Mouse (Mus musculus) forebrain, embryonic 16.5 days (tissue): ENCODE measurements around the gene Zcchc3. TPM values are rescaled to one million over a fixed set of nuclear protein-coding genes. Genes with fewer than 3 reads are reported as not detected.
"Not testable (repeated sequence)": the region's sequence is repeated elsewhere in the genome, so short reads cannot be mapped to it uniquely, and the experiment has no call there.

Experiments
- ATAC-seq: fragments of 200-750 bp; cut with Nextera tagmentation; 2 replicates; pipeline ENCODE4 v1.8.0; 2017; ENCODE audit warnings: mild to moderate bottlenecking, moderate library complexity
- H3K27ac ChIP-seq: fragments of 300-500 bp; sonication (generic); 2 replicates; pipeline ENCODE4 v1.5.1; 2014; ENCODE audit warnings: low read length, control low read depth
- H3K27me3 ChIP-seq: fragments of 300-500 bp; sonication (generic); replicated peaks from 2 replicates; pipeline ENCODE4 v1.6.1; 2014; ENCODE audit warnings: low read length; ENCODE audit not compliant: control insufficient read depth, insufficient read depth
- H3K36me3 ChIP-seq: fragments of 300-500 bp; sonication (generic); 2 replicates; pipeline ENCODE4 v1.6.1; 2014; ENCODE audit not compliant: control insufficient read depth, insufficient read depth
- H3K4me1 ChIP-seq: fragments of 300-500 bp; sonication (generic); replicated peaks from 2 replicates; pipeline ENCODE4 v1.6.1; 2014; ENCODE audit warnings: low read length; ENCODE audit not compliant: control insufficient read depth, insufficient read depth
- H3K4me2 ChIP-seq: fragments of 300-500 bp; sonication (generic); 2 replicates; pipeline ENCODE4 v1.6.1; 2014; ENCODE audit warnings: mild to moderate bottlenecking, low read length, control low read depth
- H3K4me3 ChIP-seq: fragments of 300-500 bp; sonication (generic); replicated peaks from 2 replicates; pipeline ENCODE4 v1.5.1; 2014; ENCODE audit warnings: mild to moderate bottlenecking, low read length, control low read depth
- H3K9ac ChIP-seq: fragments of 300-500 bp; sonication (generic); replicated peaks from 2 replicates; pipeline ENCODE4 v1.6.1; 2014; ENCODE audit warnings: low read depth, low read length, control low read depth
- H3K9me3 ChIP-seq: fragments of 300-500 bp; sonication (generic); 2 replicates; pipeline ENCODE4 v1.6.1; 2016; ENCODE audit warnings: low read length; ENCODE audit not compliant: control insufficient read depth
- WGBS: fragments of 180-500 bp; shearing (Covaris S2); extraction: QIAGEN DNeasy Blood & Tissue Kit; methylation state at CpG from one replicate; pipeline ENCODE4 v1.1.7; 2014; 5-methylcytosine and 5-hydroxymethylcytosine counted together
- polyA plus RNA-seq: library from polyadenylated mRNA; unstranded; fragments of >200 nt; fragmentation: Nextera tagmentation; extraction: Ambion mirVana; gene quantifications from 2 replicates; pipeline ENCODE4 v1.2.1, GENCODE M21; 2015

Zcchc3 gene
- polyA plus RNA-seq, 1 experiment from 2014 or later, result 13.3 TPM

- ATAC-seq, result no peak
- WGBS, result 62% methylated on average over 1 of the region's 1 CpGs
- Histone ChIP-seq H3K27me3 (no peaks in the 10 kb centered on the region), H3K9ac (no peak overlapping the region), H3K27ac (no peak overlapping the region), H3K4me2 (no peak overlapping the region), H3K4me1 (peaks cover 10% of the 10 kb centered on the region), H3K36me3 (no peaks in the 10 kb centered on the region), H3K9me3 (no peaks in the 10 kb centered on the region), H3K4me3 (no peak overlapping the region)
Observed at GRCm38 (mm10) chr2:152438963-152439362, 24.1 kb upstream of the Zcchc3 start.

DNA sequence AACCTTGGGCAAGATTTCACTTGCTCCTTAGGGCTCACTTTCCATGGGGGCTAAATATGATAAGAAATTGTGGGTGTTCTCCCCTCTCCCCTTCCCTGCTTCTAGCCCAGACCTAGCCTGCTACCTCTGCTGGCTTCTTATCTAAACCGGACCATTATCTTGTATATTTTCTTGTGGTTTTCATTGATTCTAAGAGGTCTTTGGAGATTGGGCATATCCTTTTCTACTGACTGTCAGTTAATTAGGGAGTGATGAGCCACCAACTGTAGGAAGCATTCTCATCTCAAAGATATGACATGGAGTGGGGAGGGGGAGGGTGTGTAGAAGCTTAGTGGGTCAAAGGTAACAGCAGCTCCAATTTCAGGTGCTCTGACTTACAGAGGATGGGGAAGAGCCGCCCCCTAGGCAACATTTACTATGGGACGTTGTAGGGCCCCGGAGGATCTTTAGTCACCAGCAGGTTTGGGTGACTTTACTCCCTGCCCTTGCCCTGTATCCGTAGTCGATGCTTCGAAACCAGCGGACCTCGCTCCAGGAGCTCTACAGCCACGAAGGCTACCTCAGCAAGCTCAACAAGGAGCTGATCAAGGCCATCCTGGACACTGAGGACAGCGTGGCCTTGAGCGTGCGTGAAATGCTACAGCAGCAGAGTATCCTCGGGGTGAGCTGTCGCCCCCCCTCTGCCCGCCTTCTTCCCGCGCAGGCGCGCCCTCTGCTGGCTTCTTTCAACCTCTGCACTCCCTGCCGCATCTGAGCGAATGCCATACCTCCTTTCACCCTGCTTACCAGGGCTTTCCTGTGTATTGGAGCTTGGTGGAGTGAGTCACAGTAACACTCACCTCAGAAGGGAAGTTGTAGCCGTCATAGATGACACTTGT is 22.4 kb upstream of the Zcchc3 start:
- ATAC-seq, result peak; percentile 94
- Histone ChIP-seq H3K4me3 (peak overlapping the region; percentile 35), H3K36me3 (no peaks in the 10 kb centered on the region), H3K9me3 (no peaks in the 10 kb centered on the region), H3K9ac (peak overlapping the region; percentile 53), H3K27me3 (no peaks in the 10 kb centered on the region), H3K4me1 (peaks cover 6% of the 10 kb centered on the region; the same call in 1 of the 2 replicates), H3K27ac (no peak overlapping the region), H3K4me2 (peak overlapping the region; percentile 57)
- 3% methylated on average over 23 of the region's 23 CpGs for WGBS

DNA sequence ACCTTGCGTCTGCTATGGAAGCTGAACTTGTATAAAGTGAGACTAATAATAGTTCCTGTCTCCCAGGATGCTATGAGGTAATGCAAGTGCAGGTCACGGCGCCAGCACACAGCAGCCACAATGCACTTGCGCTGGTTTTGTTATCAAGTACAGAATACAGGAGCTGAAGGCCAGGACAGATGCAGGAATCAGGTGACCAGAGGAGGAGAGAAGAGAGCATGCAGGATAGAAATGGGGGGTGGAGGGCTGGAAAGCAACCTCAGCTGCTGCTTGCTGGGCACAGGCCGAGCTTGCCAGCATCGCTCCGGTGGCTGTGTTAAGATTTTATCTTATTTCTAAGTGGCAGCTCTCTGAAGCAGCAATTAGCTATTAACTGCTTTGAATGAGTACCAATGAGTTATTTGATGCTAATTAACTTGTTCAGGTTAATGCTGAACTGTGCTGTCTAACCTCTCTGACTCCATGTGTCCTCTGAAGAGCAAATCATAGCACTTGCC is 21.6 kb upstream of the Zcchc3 start:
- WGBS, result 56% methylated on average over 7 of the region's 7 CpGs
- H3K9me3 ChIP-seq, result no peaks in the 10 kb centered on the region
- H3K36me3 ChIP-seq, result no peaks in the 10 kb centered on the region
- no peak overlapping the region for H3K9ac ChIP-seq
- no peaks in the 10 kb centered on the region for H3K27me3 ChIP-seq
- ATAC-seq, result no peak
- no peak overlapping the region for H3K4me2 ChIP-seq
- H3K4me3 ChIP-seq, result no peak overlapping the region
- H3K4me1 ChIP-seq, result peaks cover 6% of the 10 kb centered on the region; the same call in 1 of the 2 replicates
- no peak overlapping the region for H3K27ac ChIP-seq

GRCm38 (mm10) chr2:152428481-152428880 is 13.7 kb upstream of the Zcchc3 start:
- H3K9ac ChIP-seq, H3K27ac ChIP-seq, H3K4me2 ChIP-seq, H3K27me3 ChIP-seq, H3K4me3 ChIP-seq, H3K9me3 ChIP-seq, H3K36me3 ChIP-seq, ATAC-seq, H3K4me1 ChIP-seq: not testable (repeated sequence)
- WGBS, result 82% methylated on average over 2 of the region's 2 CpGs

- H3K9ac ChIP-seq, result peak overlapping the region; percentile 15; the same call in 1 of the 2 replicates
- H3K27ac ChIP-seq, result no peak overlapping the region
- H3K9me3 ChIP-seq, result 0 out of 2 replicates have a peak, but pooled peaks cover 2% of the 10 kb centered on the region
- 7% methylated on average over 12 of the region's 12 CpGs for WGBS
- no peaks in the 10 kb centered on the region for H3K27me3 ChIP-seq
- ATAC-seq, result peak; percentile 75
- 0 out of 2 replicates have a peak overlapping the region, but pooled peaks have one; percentile 4 for H3K4me3 ChIP-seq
- peak overlapping the region; percentile 39 for H3K4me2 ChIP-seq
- no peaks in the 10 kb centered on the region for H3K36me3 ChIP-seq
- H3K4me1 ChIP-seq, result peaks cover 10% of the 10 kb centered on the region
Observed at GRCm38 (mm10) chr2:152427493-152427892, 12.7 kb upstream of the Zcchc3 start.

DNA sequence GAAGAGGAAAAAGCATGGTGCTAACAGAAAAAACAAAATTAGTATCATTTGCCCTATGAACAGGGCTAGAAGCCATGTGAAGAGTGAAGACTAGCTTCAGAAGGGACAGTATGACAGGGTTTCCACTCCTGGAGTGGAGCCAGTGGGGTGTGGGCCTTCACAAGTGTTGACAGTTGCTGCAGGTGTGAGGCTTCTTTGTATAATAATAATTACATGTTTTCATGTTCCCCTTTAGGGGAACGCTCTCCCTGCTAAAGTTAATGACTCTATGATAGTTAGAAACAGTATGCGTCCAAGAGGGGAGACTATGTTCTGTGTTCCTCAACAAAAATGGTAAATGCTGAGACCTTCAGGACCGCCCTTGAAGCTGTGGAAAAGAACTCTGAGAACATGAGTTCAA is 959 bp upstream of the Zcchc3 start:
- Histone ChIP-seq H3K4me1 (peaks cover 35% of the 10 kb centered on the region), H3K4me2 (no peak overlapping the region; the same call in 1 of the 2 replicates), H3K9ac (no peak overlapping the region), H3K27ac (no peak overlapping the region), H3K27me3 (no peaks in the 10 kb centered on the region), H3K36me3 (no peaks in the 10 kb centered on the region), H3K4me3 (no peak overlapping the region), H3K9me3 (peaks cover 3% of the 10 kb centered on the region; the same call in 1 of the 2 replicates)
- ATAC-seq, result no peak
- WGBS, result 94% methylated on average over 3 of the region's 3 CpGs

DNA sequence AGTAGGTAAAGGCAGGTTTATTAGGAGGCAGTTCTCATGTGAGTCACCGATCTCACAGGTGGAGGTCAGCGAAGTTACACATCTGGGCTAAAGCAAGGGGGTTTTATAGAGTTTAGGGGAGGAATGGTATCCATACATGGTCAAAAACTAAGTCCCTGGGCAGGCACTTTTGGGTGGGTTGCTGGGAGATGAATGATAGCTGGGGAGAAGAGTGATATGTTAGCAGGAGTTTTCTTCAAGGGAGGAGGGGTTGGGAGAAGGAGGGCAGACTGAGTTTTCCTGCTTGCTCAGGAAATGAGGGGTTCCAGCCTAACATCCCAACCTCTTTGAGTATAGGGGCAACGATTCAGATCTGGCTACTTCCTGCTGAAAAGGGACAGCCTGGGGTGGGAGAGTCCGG is 460 bp upstream of the Zcchc3 start, which contains the start of gene 6820408C15Rik:
TSS of gene 6820408C15Rik (plus strand) at position 301 of the 400 bp plus-strand sequence.
- H3K27me3 ChIP-seq, result no peaks in the 10 kb centered on the region
- peak within 1 kb of the TSS; percentile 92 for H3K4me3 ChIP-seq
- H3K27ac ChIP-seq, result peak within 1 kb of the TSS; percentile 96
- WGBS, result 29% methylated on average over 4 of the region's 4 CpGs
- no peaks in the 10 kb centered on the region for H3K36me3 ChIP-seq
- H3K9ac ChIP-seq, result peak within 1 kb of the TSS; percentile 94
- peaks cover 40% of the 10 kb centered on the region for H3K4me1 ChIP-seq
- ATAC-seq, result no peak
- H3K4me2 ChIP-seq, result peak within 1 kb of the TSS; percentile 90
- peaks cover 3% of the 10 kb centered on the region; the same call in 1 of the 2 replicates for H3K9me3 ChIP-seq

DNA sequence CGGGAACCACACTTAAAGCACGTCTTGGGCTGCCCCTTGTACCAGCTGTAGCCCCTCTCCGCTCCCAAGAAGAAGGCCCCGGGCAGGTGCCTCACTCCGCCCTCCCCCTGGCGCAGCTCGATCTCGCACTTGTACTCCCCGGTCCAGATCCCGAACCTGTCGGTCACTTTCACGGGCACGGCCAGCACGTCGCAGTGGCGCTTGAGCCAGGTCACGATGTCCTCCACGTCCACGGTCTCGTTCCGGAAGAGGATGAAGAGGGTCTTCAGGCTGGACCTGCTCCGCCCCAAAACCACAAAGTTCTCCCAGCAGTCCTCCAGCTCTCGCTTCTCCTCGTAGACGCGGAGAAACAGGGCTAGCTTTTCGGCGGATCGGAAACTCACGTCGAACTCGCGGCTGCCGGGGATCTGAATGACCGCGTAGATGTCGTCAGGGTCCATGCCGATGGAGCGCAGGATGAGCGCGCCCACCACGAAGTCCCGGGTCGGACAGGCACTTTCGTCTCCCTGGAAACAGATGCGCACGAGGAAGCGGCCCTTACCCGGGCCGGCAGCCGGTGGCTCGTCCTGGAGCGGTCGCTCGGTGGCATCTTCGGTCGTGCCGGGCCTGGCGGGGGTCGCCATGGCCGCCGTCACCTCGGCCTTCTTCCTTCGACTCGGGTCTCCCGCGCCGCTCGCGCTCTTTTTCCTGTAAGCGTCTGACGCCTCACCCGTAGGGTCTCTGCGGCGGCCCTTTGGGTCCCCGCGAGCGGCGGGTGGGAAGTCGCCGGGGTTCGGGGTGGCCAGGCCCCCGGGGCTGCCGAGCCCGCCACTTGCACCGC is 852 bp downstream of the Zcchc3 start:
- Histone ChIP-seq H3K36me3 (no peaks in the 10 kb centered on the region), H3K4me3 (peak overlapping the region; percentile 92), H3K9ac (peak overlapping the region; percentile 94), H3K27ac (peak overlapping the region; percentile 96), H3K9me3 (peaks cover 3% of the 10 kb centered on the region; the same call in 1 of the 2 replicates), H3K4me2 (peak overlapping the region; percentile 90), H3K27me3 (no peaks in the 10 kb centered on the region), H3K4me1 (peaks cover 42% of the 10 kb centered on the region)
- ATAC-seq, result peak; percentile 21
- under 1% methylated on average over 86 of the region's 86 CpGs for WGBS
